Mouse (Mus musculus) megakaryocyte-erythroid progenitor cell, adult 5-6 weeks (primary cell): ENCODE results near the gene Endou. TPM values are rescaled to one million over a fixed set of nuclear protein-coding genes. Genes with fewer than 3 reads are reported as not detected.
A peak's percentile ranks its signal among the peaks of the same experiment; 100 is the strongest.
"Not testable (repeated sequence)": the region's sequence is repeated elsewhere in the genome, so short reads cannot be mapped to it uniquely, and the experiment has no call there.

ENCODE experiments used
- ATAC-seq: replicated peaks from 2 replicates; pipeline ENCODE4 v1.8.0; 2016; ENCODE audit warnings: mild to moderate bottlenecking, inconsistent platforms; ENCODE audit not compliant: severe bottlenecking, poor library complexity, low FRiP score, low TSS enrichment
- total RNA-seq, 2 experiments: library from RNA; stranded (forward) in 1 of 2; stranded (reverse) in 1 of 2; fragments of 200-1000, 215-1000 nt in 1 of 2; fragments of >200 nt in 1 of 2; fragmentation: Nextera tagmentation in 1 of 2; gene quantifications; 2 replicates each; pipeline ENCODE4 v1.2.3; 2014 to 2017

Gene Endou
- total RNA-seq, 2 experiments from 2014 or later = 0.87 TPM; not detected in 1

- no peak for ATAC-seq
Measured at GRCm38 (mm10) chr15:97715083-97715482, 16.1 kb downstream of the Endou start.

- no peak for ATAC-seq
Measured at GRCm38 (mm10) chr15:97712546-97712945, 18.6 kb downstream of the Endou start.

- ATAC-seq = no peak
Measured at GRCm38 (mm10) chr15:97710906-97711305, 20.2 kb downstream of the Endou start.

GRCm38 (mm10) chr15:97705211-97706050 lies 25.7 kb downstream of the Endou start, which contains the start of gene Rpap3:
Rpap3 (minus strand) TSS chr15:97705825.
- peak; percentile 93 for ATAC-seq

DNA sequence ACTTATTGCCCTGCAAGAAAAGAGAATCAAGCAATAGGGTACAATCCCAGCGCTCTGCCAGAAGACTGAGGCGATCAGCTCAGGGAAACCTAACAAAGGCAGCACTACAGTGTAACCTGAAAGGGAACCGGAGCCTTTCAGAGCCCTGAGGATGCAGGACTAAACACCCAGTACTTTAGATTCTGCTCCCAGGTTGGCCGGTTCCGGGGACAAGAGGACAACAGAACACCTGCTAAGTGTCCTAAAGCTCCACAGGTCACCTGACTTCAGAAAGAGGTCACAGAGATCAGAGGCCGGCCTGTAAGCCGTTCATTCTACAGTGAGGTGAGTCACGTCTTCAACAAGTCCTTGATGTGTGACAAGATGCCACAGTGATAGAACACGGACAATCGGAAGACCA lies 34.5 kb downstream of the Endou start:
- no peak for ATAC-seq

GRCm38 (mm10) chr15:97693411-97693810 lies 37.7 kb downstream of the Endou start:
- ATAC-seq = no peak

- ATAC-seq = peak; percentile 42; the same call in 1 of the 2 replicates
Measured at GRCm38 (mm10) chr15:97684118-97684517, 47.0 kb downstream of the Endou start.

GRCm38 (mm10) chr15:97682053-97682452 lies 49.1 kb downstream of the Endou start:
- no peak for ATAC-seq

GRCm38 (mm10) chr15:97679991-97680681 lies 51.0 kb downstream of the Endou start:
- no peak for ATAC-seq

- ATAC-seq = no peak
Measured at GRCm38 (mm10) chr15:97677341-97677740, 53.8 kb downstream of the Endou start.

DNA sequence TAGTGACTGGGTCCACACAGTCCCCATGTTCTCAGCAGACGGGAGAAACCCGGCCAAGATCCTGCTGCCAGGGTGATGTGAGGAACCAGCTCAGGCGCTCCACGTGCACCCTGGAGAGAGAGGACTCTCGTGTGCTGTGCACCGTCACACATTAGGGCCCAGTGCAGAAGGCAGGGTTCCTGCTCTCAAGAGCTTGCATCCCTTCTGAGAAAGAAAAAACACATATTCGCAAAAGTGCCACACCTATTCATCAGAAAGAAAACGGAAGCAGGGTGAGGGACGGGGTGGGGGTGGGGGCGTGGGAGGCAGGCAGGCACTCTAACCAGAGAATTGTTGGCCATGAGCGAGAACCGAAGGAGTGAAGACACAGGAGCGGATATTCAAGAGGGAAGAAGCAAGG lies 55.2 kb downstream of the Endou start:
- ATAC-seq = no peak

DNA sequence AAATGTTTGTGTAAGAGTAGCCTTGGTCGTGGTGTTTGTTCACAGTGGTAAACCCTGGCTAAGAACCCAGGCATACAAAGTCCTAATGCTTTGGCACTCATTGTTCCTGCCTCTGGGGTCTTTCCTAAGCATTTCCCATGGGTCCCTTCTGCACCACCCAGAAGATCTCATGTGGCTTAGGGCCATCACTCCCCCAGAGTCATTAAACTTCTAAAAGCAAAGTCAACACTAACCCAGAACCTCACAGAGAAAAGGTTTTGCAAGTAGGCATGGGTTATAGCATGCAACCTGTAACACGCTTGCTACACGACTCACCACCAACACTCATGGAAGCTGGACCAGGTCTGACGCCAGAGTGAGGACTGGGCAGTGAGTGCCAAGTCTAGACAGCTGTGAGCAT lies 56.7 kb downstream of the Endou start:
- ATAC-seq = no peak

GRCm38 (mm10) chr15:97673256-97674000 lies 57.7 kb downstream of the Endou start:
- no peak for ATAC-seq

DNA sequence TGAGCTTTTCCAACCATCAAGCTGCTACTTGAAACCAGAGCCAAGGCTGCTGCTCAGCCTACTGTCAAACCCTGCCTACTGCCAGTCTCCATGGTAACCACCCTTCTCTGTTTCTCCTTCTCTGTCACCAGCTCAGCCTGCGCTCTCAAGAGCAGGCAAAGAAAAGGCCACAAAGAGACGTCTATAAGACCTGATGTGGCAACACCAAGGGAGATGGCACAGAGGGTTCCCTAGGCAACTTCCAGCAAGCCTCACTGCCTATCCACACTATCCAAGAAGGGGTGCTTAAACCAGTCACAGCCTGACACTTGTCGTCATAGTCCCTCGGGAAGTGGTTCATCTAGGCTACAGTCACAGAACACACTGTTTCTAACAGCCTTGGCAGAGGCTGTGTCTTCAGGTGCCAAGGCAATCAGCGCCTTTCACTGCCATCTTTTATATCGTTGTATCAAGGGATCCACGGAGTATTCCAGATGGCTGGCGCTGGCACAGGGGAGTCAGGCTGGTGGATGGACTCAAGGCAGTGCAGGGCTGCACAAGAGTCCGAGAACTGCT lies 58.9 kb downstream of the Endou start:
- no peak for ATAC-seq

DNA sequence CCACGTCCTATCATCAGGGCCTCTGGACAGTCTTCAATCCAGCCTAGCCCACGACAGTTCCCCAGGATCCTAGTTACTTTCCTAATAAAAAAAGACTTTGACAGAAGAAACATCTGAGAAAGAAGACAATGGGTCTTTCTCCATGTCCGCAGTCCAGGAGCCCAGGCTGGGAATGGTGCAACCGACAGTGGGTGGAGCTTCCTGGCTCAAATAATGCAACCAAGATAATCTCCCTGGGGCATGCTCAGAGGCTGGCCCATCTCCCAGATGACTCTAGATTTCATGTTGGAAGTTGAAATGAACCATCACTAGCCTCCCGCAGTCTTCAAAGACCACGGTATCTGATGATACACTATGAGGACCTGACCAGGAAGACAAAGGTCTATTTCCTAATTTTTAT lies 60.6 kb downstream of the Endou start:
- peak; percentile 56 for ATAC-seq

DNA sequence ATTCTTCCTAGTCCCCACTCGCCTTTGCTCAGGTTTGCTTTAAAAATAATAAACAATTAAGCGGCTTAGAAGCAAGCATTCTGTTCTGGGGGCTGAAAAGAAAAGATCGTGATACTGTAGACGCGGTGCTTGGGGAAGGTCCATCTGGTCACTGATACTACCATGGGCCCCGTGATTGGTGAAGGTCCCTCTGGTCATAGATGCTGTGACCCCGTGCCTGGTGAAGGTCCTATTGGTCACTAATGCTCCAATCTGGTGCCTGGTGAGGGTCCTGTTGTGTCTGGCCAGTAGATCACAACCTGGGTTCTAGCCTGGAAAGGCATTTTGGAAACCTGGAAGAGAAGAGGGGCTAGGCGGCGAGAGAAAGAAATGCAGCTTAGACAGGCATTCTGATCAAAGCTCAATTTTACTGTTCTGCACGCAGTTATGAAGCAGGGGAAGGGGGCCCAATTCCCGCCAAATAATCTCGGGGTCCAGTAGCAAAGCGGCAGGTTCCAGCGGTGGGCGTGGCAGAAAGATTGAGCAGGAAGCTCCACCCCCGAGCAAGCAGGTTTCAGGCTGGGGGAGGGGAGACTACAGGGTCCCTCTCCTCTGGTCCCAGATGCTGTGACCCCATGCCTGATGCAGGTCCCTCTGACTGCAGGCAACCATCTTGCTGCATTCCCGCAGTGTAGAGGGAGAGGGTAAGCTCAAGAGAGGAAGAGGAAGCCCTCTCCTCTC lies 62.8 kb downstream of the Endou start:
- not testable (repeated sequence) for ATAC-seq

- ATAC-seq = no peak
Measured at GRCm38 (mm10) chr15:97667437-97667836, 63.7 kb downstream of the Endou start.

GRCm38 (mm10) chr15:97666457-97666770 lies 64.7 kb downstream of the Endou start:
- ATAC-seq = no peak

- ATAC-seq = no peak
Measured at GRCm38 (mm10) chr15:97665770-97666456, 65.2 kb downstream of the Endou start.
